Mouse (Mus musculus) heart, adult 9 months (tissue): ENCODE results near the gene Polk.
A peak's percentile ranks its signal among the peaks of the same experiment; 100 is the strongest.

Experiments used
- DNase-seq, 2 experiments: peaks; one replicate each; pipeline ENCODE4 v3.0.0; 2022; ENCODE audit warnings: low spot score in 2 of 2

Gene Polk

GRCm38 (mm10) chr13:96542081-96542889, at the start of gene Polk, which contains the start of gene Col4a3bp:
TSS of gene Polk (minus strand) at chr13:96542579.
TSS of gene Col4a3bp (plus strand) at chr13:96542618.
- peak; percentile 97 to 98 for DNase-seq

- DNase-seq = no peak
These were observed 46.3 kb upstream of the Polk start for GRCm38 (mm10) chr13:96588642-96589041.

- DNase-seq = no peak
These were observed 44.2 kb upstream of the Polk start for GRCm38 (mm10) chr13:96586540-96586939.

- no peak for DNase-seq
These were observed 41.8 kb upstream of the Polk start for GRCm38 (mm10) chr13:96584201-96584600.

- no peak for DNase-seq
These were observed 37.6 kb upstream of the Polk start for GRCm38 (mm10) chr13:96579979-96580378.

- DNase-seq = no peak
These were observed 36.7 kb upstream of the Polk start for GRCm38 (mm10) chr13:96579104-96579503.

GRCm38 (mm10) chr13:96574170-96574569, 31.8 kb upstream of the Polk start:
- DNase-seq = no peak

- DNase-seq = no peak
These were observed 28.6 kb upstream of the Polk start for GRCm38 (mm10) chr13:96571016-96571361.

GRCm38 (mm10) chr13:96570313-96571015, 28.1 kb upstream of the Polk start:
- DNase-seq = no peak

- no peak for DNase-seq
These were observed 25.6 kb upstream of the Polk start for GRCm38 (mm10) chr13:96567977-96568376.

- DNase-seq = no peak
These were observed 12.7 kb upstream of the Polk start for GRCm38 (mm10) chr13:96555099-96555498.

GRCm38 (mm10) chr13:96547941-96548340, 5.6 kb upstream of the Polk start:
- DNase-seq = no peak

- no peak for DNase-seq
These were observed 4.9 kb upstream of the Polk start for GRCm38 (mm10) chr13:96547250-96547649.

- DNase-seq = no peak
These were observed 2.1 kb upstream of the Polk start for GRCm38 (mm10) chr13:96544506-96544905.

- DNase-seq = peak in 1 of 2 experiments; percentile 45
These were observed 817 bp upstream of the Polk start for GRCm38 (mm10) chr13:96542901-96543891.

GRCm38 (mm10) chr13:96541381-96541780, 998 bp downstream of the Polk start:
- DNase-seq = no peak

GRCm38 (mm10) chr13:96538103-96538502, 4.3 kb downstream of the Polk start:
- no peak for DNase-seq

- DNase-seq = no peak
These were observed 5.4 kb downstream of the Polk start for GRCm38 (mm10) chr13:96536821-96537572.

GRCm38 (mm10) chr13:96533742-96534141, 8.6 kb downstream of the Polk start:
- DNase-seq = no peak

- no peak for DNase-seq
These were observed 10.2 kb downstream of the Polk start for GRCm38 (mm10) chr13:96532176-96532575.

GRCm38 (mm10) chr13:96530064-96530463, 12.3 kb downstream of the Polk start:
- no peak for DNase-seq
